Mouse (Mus musculus) limb, embryonic 12.5 days (tissue): ENCODE measurements around the gene Doc2g. TPM values are rescaled to one million over a fixed set of nuclear protein-coding genes. Genes with fewer than 3 reads are reported as not detected.
"Not testable (repeated sequence)": the region's sequence is repeated elsewhere in the genome, so short reads cannot be mapped to it uniquely, and the experiment has no call there.

Experiments used
- ATAC-seq: fragments of 200-750 bp; cut with Nextera tagmentation; 2 replicates; pipeline ENCODE4 v1.8.0; 2017; ENCODE audit warnings: low read depth, moderate TSS enrichment; ENCODE audit not compliant: insufficient number of reproducible peaks, insufficient read depth, low FRiP score, low TSS enrichment
- H3K27ac ChIP-seq: fragments of 300-500 bp; sonication (generic); 2 replicates; pipeline ENCODE4 v1.5.1; 2016; ENCODE audit warnings: mild to moderate bottlenecking, moderate library complexity
- H3K27me3 ChIP-seq: fragments of 300-500 bp; sonication (generic); 2 replicates; pipeline ENCODE4 v1.6.1; 2016; ENCODE audit warnings: mild to moderate bottlenecking, moderate library complexity
- H3K36me3 ChIP-seq: fragments of 300-500 bp; sonication (generic); 2 replicates; pipeline ENCODE4 v1.6.1; 2016; ENCODE audit warnings: mild to moderate bottlenecking, moderate library complexity
- H3K4me1 ChIP-seq: fragments of 300-500 bp; sonication (generic); replicated peaks from 2 replicates; pipeline ENCODE4 v1.6.1; 2016
- H3K4me2 ChIP-seq: fragments of 300-500 bp; sonication (generic); 2 replicates; pipeline ENCODE4 v1.6.1; 2016; ENCODE audit warnings: mild to moderate bottlenecking, moderate library complexity
- H3K4me3 ChIP-seq: fragments of 300-500 bp; sonication (generic); replicated peaks from 2 replicates; pipeline ENCODE4 v1.5.1; 2016; ENCODE audit warnings: mild to moderate bottlenecking
- H3K9ac ChIP-seq: fragments of 300-500 bp; sonication (generic); replicated peaks from 2 replicates; pipeline ENCODE4 v1.6.1; 2016; ENCODE audit warnings: mild to moderate bottlenecking, moderate library complexity
- H3K9me3 ChIP-seq: fragments of 300-500 bp; sonication (generic); 2 replicates; pipeline ENCODE4 v1.6.1; 2016; ENCODE audit warnings: mild to moderate bottlenecking, moderate library complexity
- WGBS: fragments of 180-500 bp; shearing (Covaris S2); methylation state at CpG from one replicate; pipeline ENCODE4 v1.1.7; 2016; 5-methylcytosine and 5-hydroxymethylcytosine counted together
- polyA plus RNA-seq: library from polyadenylated mRNA; unstranded; fragments of >200 nt; fragmentation: Nextera tagmentation; extraction: Ambion mirVana; gene quantifications from 2 replicates; pipeline ENCODE4 v1.2.1, GENCODE M21; 2016

Doc2g gene
- polyA plus RNA-seq, 1 experiment from 2014 or later = 7.6 TPM

GRCm38 (mm10) chr19:4015635-4016034 is 12.5 kb downstream of the Doc2g start:
- Histone ChIP-seq H3K27me3 (no peaks in the 10 kb centered on the region), H3K4me2 (no peak overlapping the region), H3K9me3 (no peaks in the 10 kb centered on the region), H3K36me3 (0 out of 2 replicates have a peak, but pooled peaks cover 5% of the 10 kb centered on the region), H3K4me3 (no peak overlapping the region), H3K9ac (no peak overlapping the region), H3K4me1 (peaks cover 16% of the 10 kb centered on the region; the same call in 1 of the 2 replicates), H3K27ac (no peak overlapping the region)
- WGBS = 67% methylated on average over 5 of the region's 5 CpGs
- no peak for ATAC-seq

GRCm38 (mm10) chr19:4017921-4018587 is 14.9 kb downstream of the Doc2g start:
- H3K27ac ChIP-seq = no peak overlapping the region
- H3K4me2 ChIP-seq = no peak overlapping the region
- no peaks in the 10 kb centered on the region for H3K9me3 ChIP-seq
- no peak overlapping the region for H3K9ac ChIP-seq
- WGBS = 57% methylated on average over 10 of the region's 10 CpGs
- H3K36me3 ChIP-seq = no peaks in the 10 kb centered on the region
- H3K4me3 ChIP-seq = no peak overlapping the region
- no peaks in the 10 kb centered on the region for H3K27me3 ChIP-seq
- H3K4me1 ChIP-seq = 0 out of 2 replicates have a peak, but pooled peaks cover 6% of the 10 kb centered on the region
- no peak for ATAC-seq

DNA sequence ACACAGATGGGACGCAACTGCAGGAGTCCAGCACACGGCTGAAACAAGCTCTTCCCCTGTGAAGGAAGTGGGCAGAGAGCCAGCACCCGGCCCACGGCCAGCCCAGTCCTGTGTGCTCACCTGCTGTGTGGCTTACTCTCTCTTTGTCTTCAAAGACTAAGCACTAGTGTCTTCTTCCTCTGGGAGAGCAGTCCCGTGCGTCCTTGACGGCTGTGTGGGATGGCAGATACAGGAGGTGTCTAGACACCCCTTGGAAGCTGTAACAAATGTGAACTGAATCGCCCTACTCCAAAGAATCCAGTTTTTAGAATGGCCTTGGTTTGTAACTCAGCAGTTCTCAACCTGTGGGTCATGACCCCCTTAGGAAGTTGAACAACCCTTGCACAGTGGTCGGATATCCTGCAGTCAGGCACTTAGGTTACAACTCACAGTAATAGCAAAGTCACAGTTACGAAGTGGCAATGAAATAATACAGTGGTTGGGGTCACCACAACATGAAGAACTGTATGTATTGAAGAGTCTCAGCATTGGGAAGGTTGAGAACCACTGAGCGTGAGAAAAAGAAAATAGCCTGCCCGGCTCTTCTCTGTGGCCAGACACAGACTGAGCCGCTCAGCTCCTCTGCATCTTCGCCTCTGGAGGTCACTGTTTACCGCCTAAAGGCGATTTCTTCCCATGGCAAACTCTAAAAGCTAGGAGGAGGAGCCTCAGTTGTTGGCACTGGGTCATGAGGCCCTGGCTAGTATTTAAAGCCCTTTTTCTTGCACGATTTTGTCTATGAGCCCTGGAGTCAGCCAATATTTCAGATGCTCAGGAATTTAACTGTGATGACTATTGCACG is 15.8 kb downstream of the Doc2g start:
- H3K27ac ChIP-seq = peak overlapping the region; percentile 23; the same call in 1 of the 2 replicates
- ATAC-seq = peak; percentile 42; the same call in 1 of the 2 replicates
- no peaks in the 10 kb centered on the region for H3K36me3 ChIP-seq

GRCm38 (mm10) chr19:4023185-4023584 is 20.1 kb downstream of the Doc2g start:
- Histone ChIP-seq H3K4me2 (no peak overlapping the region), H3K4me3 (no peak overlapping the region), H3K9ac (no peak overlapping the region), H3K36me3 (no peaks in the 10 kb centered on the region), H3K4me1 (0 out of 2 replicates have a peak, but pooled peaks cover 6% of the 10 kb centered on the region), H3K27me3 (no peaks in the 10 kb centered on the region), H3K27ac (no peak overlapping the region), H3K9me3 (peaks cover 8% of the 10 kb centered on the region; the same call in 1 of the 2 replicates)
- WGBS = 77% methylated on average over 7 of the region's 7 CpGs
- no peak for ATAC-seq

More for the DNA sequence above, 15.8 kb downstream of the Doc2g start:
- 41% methylated on average over 18 of the region's 18 CpGs for WGBS
- Histone ChIP-seq H3K4me3 (no peak overlapping the region), H3K4me2 (no peak overlapping the region), H3K9ac (no peak overlapping the region), H3K9me3 (no peaks in the 10 kb centered on the region), H3K27me3 (no peaks in the 10 kb centered on the region), H3K4me1 (0 out of 2 replicates have a peak, but pooled peaks cover 6% of the 10 kb centered on the region)

- Histone ChIP-seq H3K27me3 (no peaks in the 10 kb centered on the region), H3K4me1 (no peaks in the 10 kb centered on the region), H3K4me2 (no peak overlapping the region), H3K9ac (no peak overlapping the region), H3K36me3 (no peaks in the 10 kb centered on the region), H3K27ac (no peak overlapping the region), H3K9me3 (peaks cover 8% of the 10 kb centered on the region; the same call in 1 of the 2 replicates), H3K4me3 (no peak overlapping the region)
- ATAC-seq = no peak
These were observed 24.5 kb downstream of the Doc2g start for GRCm38 (mm10) chr19:4027576-4027975.

GRCm38 (mm10) chr19:4032668-4033067 is 29.6 kb downstream of the Doc2g start:
- H3K4me3 ChIP-seq = no peak overlapping the region
- 70% methylated on average over 7 of the region's 7 CpGs for WGBS
- no peaks in the 10 kb centered on the region for H3K27me3 ChIP-seq
- no peak overlapping the region for H3K4me2 ChIP-seq
- peaks cover 14% of the 10 kb centered on the region; the same call in 1 of the 2 replicates for H3K36me3 ChIP-seq
- H3K4me1 ChIP-seq = peaks cover 13% of the 10 kb centered on the region
- H3K9ac ChIP-seq = no peak overlapping the region
- H3K27ac ChIP-seq = no peak overlapping the region
- no peak for ATAC-seq
- no peaks in the 10 kb centered on the region for H3K9me3 ChIP-seq

GRCm38 (mm10) chr19:4033298-4033697 is 30.2 kb downstream of the Doc2g start:
- H3K4me3 ChIP-seq = no peak overlapping the region
- no peaks in the 10 kb centered on the region for H3K27me3 ChIP-seq
- no peak overlapping the region for H3K4me2 ChIP-seq
- H3K9me3 ChIP-seq = no peaks in the 10 kb centered on the region
- no peak overlapping the region for H3K27ac ChIP-seq
- no peak overlapping the region for H3K9ac ChIP-seq
- ATAC-seq = no peak
- H3K36me3 ChIP-seq = peaks cover 14% of the 10 kb centered on the region; the same call in 1 of the 2 replicates
- H3K4me1 ChIP-seq = peaks cover 15% of the 10 kb centered on the region
- 88% methylated on average over 3 of the region's 3 CpGs for WGBS

GRCm38 (mm10) chr19:4033742-4034141 is 30.6 kb downstream of the Doc2g start:
- Histone ChIP-seq H3K36me3 (peaks cover 14% of the 10 kb centered on the region; the same call in 1 of the 2 replicates), H3K4me2 (no peak overlapping the region), H3K9ac (no peak overlapping the region), H3K4me3 (no peak overlapping the region), H3K27me3 (no peaks in the 10 kb centered on the region), H3K9me3 (no peaks in the 10 kb centered on the region), H3K4me1 (peaks cover 15% of the 10 kb centered on the region), H3K27ac (no peak overlapping the region)
- 70% methylated on average over 5 of the region's 5 CpGs for WGBS
- ATAC-seq = no peak

DNA sequence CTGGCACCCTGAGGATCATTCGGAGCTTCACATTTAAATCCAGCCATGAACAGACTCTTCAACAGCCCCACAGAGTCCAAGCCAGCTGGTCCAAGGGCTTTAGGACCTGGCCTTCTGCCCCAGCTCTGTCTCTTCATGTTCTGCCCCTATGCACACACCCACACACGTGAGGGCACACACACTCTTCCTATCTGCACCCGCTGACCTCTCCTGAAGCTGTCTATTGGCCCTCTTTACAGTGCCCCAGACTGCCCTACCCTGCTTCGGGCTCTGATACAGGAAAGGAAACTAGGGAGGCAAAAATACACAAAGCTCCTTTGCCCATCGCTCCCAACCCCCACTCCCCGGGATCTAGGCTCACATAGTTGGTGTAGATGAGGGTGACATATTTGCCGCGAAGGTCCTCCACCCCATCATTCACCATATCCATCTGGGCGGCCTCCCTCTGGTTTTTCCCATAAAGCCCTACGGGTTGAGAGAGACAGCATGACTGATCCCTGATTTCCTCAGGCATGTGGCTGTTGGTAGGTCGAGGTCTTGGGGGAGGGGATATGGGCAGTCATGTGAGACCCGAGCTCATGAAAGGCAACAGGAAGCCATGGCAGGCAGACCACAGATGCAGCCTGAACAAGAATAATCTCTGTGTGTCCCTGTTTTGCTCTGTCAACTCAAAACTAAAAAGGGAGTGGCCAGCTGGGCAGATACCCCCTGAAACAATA is 33.4 kb downstream of the Doc2g start:
- Histone ChIP-seq H3K27me3 (no peaks in the 10 kb centered on the region), H3K4me1 (peaks cover 15% of the 10 kb centered on the region), H3K9ac (0 out of 2 replicates have a peak overlapping the region, but pooled peaks have one; percentile 18), H3K27ac (no peak overlapping the region), H3K4me3 (0 out of 2 replicates have a peak overlapping the region, but pooled peaks have one; percentile 1), H3K36me3 (peaks cover 14% of the 10 kb centered on the region; the same call in 1 of the 2 replicates), H3K9me3 (no peaks in the 10 kb centered on the region), H3K4me2 (peak overlapping the region; percentile 36; the same call in 1 of the 2 replicates)
- no peak for ATAC-seq
- 75% methylated on average over 12 of the region's 12 CpGs for WGBS

GRCm38 (mm10) chr19:4037154-4037787 is 34.2 kb downstream of the Doc2g start:
- H3K9me3 ChIP-seq, H3K27me3 ChIP-seq: not testable (repeated sequence)
- peak overlapping the region; percentile 81 for H3K9ac ChIP-seq
- ATAC-seq = peak; percentile 42; the same call in 1 of the 2 replicates
- WGBS = 33% methylated on average over 8 of the region's 8 CpGs
- peak overlapping the region; percentile 73 for H3K4me3 ChIP-seq
- H3K4me2 ChIP-seq = peak overlapping the region; percentile 71
- H3K27ac ChIP-seq = peak overlapping the region; percentile 86
- peaks cover 14% of the 10 kb centered on the region; the same call in 1 of the 2 replicates for H3K36me3 ChIP-seq
- H3K4me1 ChIP-seq = peaks cover 15% of the 10 kb centered on the region
